Mouse (Mus musculus): ENCODE measurements at regions not wholly inside any gene's neighbourhood (a gene's known extent, or its start where the extent isn't known, plus 50 kb on each side); places are given as distances from the start of the nearest gene placed in this dataset.
"Not testable (repeated sequence)": the region's sequence is repeated elsewhere in the genome, so short reads cannot be mapped to it uniquely, and the experiment has no call there.

- no peak for DNase-seq (ENCODE audit: extremely low spot score in 1 of 2, low spot score in 2 of 2)
- no peak for TF ChIP-seq CTCF (IDR thresholded peaks at IDR 0.05)
- Histone ChIP-seq H3K4me3 (no peak overlapping the region), H3K27ac (no peak overlapping the region)
- intact Hi-C loops (cut with DNase I), result no loop called here
Measured at GRCm38 (mm10) chr3:157371509-157371908, 162.5 kb upstream of the Zranb2 start.

GRCm38 (mm10) chr3:157373333-157373732 is 160.6 kb upstream of the Zranb2 start:
- intact Hi-C loops (cut with DNase I), result no loop called here
- no peak for DNase-seq (ENCODE audit: extremely low spot score in 1 of 2, low spot score in 2 of 2)
- TF ChIP-seq CTCF (IDR thresholded peaks at IDR 0.05), result no peak
- Histone ChIP-seq H3K4me3 (no peak overlapping the region), H3K27ac (no peak overlapping the region)

- intact Hi-C loops (cut with DNase I), result no loop called here
- Histone ChIP-seq H3K4me3 (no peak overlapping the region), H3K27ac (no peak overlapping the region)
- DNase-seq (ENCODE audit: extremely low spot score in 1 of 2, low spot score in 2 of 2), result no peak
- no peak for TF ChIP-seq CTCF (IDR thresholded peaks at IDR 0.05)
Measured at GRCm38 (mm10) chr3:157374178-157374577, 159.8 kb upstream of the Zranb2 start.

- no peak overlapping the region for H3K27ac ChIP-seq
- H3K4me3 ChIP-seq, result no peak overlapping the region
- no peak for DNase-seq (ENCODE audit: extremely low spot score in 1 of 2, low spot score in 2 of 2)
- no peak for TF ChIP-seq CTCF (IDR thresholded peaks at IDR 0.05)
- intact Hi-C loops (cut with DNase I), result no loop called here
Measured at GRCm38 (mm10) chr3:157377531-157377930, 156.4 kb upstream of the Zranb2 start.

- no peak overlapping the region for H3K4me3 ChIP-seq
- no peak overlapping the region for H3K27ac ChIP-seq
- intact Hi-C loops (cut with DNase I), result no loop called here
- no peak for TF ChIP-seq CTCF (IDR thresholded peaks at IDR 0.05)
- DNase-seq (ENCODE audit: extremely low spot score in 1 of 2, low spot score in 2 of 2), result no peak
Measured at GRCm38 (mm10) chr3:157378127-157378526, 155.8 kb upstream of the Zranb2 start.

GRCm38 (mm10) chr3:157391835-157392234 is 142.1 kb upstream of the Zranb2 start:
- intact Hi-C loops (cut with DNase I), result no loop called here
- no peak overlapping the region for H3K27ac ChIP-seq
- DNase-seq (ENCODE audit: extremely low spot score in 1 of 2, low spot score in 2 of 2), result no peak
- no peak for TF ChIP-seq CTCF (IDR thresholded peaks at IDR 0.05)
- H3K4me3 ChIP-seq, result no peak overlapping the region

GRCm38 (mm10) chr3:157393903-157394302 is 140.1 kb upstream of the Zranb2 start:
- no peak for TF ChIP-seq CTCF (IDR thresholded peaks at IDR 0.05)
- no peak for DNase-seq (ENCODE audit: extremely low spot score in 1 of 2, low spot score in 2 of 2)
- H3K4me3 ChIP-seq, result no peak overlapping the region
- 0 out of 2 replicates have a peak overlapping the region, but pooled peaks have one; percentile 11 for H3K27ac ChIP-seq
- intact Hi-C loops (cut with DNase I), result no loop called here

- DNase-seq (ENCODE audit: extremely low spot score in 1 of 2, low spot score in 2 of 2), result no peak
- Histone ChIP-seq H3K27ac (no peak overlapping the region), H3K4me3 (no peak overlapping the region)
- TF ChIP-seq CTCF (IDR thresholded peaks at IDR 0.05), result no peak
- intact Hi-C loops (cut with DNase I), result no loop called here
Measured at GRCm38 (mm10) chr3:157399909-157400308, 134.1 kb upstream of the Zranb2 start.

GRCm38 (mm10) chr3:157404054-157404453 is 129.9 kb upstream of the Zranb2 start:
- no peak overlapping the region for H3K4me3 ChIP-seq
- no peak for TF ChIP-seq CTCF (IDR thresholded peaks at IDR 0.05)
- no peak for DNase-seq (ENCODE audit: extremely low spot score in 1 of 2, low spot score in 2 of 2)
- intact Hi-C loops (cut with DNase I), result no loop called here
- no peak overlapping the region for H3K27ac ChIP-seq

- H3K4me3 ChIP-seq; intact Hi-C loops (cut with DNase I); DNase-seq (ENCODE audit: extremely low spot score in 1 of 2, low spot score in 2 of 2); H3K27ac ChIP-seq: not testable (repeated sequence)
Measured at GRCm38 (mm10) chr3:157423447-157423846, 110.5 kb upstream of the Zranb2 start.

- TF ChIP-seq CTCF (IDR thresholded peaks at IDR 0.05), result no peak
- H3K4me3 ChIP-seq, result no peak overlapping the region
- intact Hi-C loops (cut with DNase I), result no loop called here
- DNase-seq (ENCODE audit: extremely low spot score in 1 of 2, low spot score in 2 of 2), result no peak
- H3K27ac ChIP-seq, result no peak overlapping the region
Measured at GRCm38 (mm10) chr3:157426720-157427119, 107.2 kb upstream of the Zranb2 start.

- H3K4me3 ChIP-seq, result no peak overlapping the region
- intact Hi-C loops (cut with DNase I), result loop anchor here (1.0 to 10.0 kb wide), 2 partner anchors 217 to 885 kb away; partner anchors contain the start of gene Negr1
- peak; percentile 41 to 43 for DNase-seq (ENCODE audit: extremely low spot score in 1 of 2, low spot score in 2 of 2)
- H3K27ac ChIP-seq, result no peak overlapping the region
- TF ChIP-seq CTCF (IDR thresholded peaks at IDR 0.05), result peak; percentile 84
Measured at GRCm38 (mm10) chr3:157449794-157450193, 84.2 kb upstream of the Zranb2 start.

GRCm38 (mm10) chr3:157471600-157471999 is 62.4 kb upstream of the Zranb2 start:
- TF ChIP-seq CTCF (IDR thresholded peaks at IDR 0.05), result no peak
- DNase-seq (ENCODE audit: extremely low spot score in 1 of 2, low spot score in 2 of 2), result no peak
- intact Hi-C loops (cut with DNase I), result no loop called here

More at GRCm38 (mm10) chr3:157471600-157471999, 62.4 kb upstream of the Zranb2 start:
- H3K4me3 ChIP-seq, result no peak overlapping the region
- H3K27ac ChIP-seq, result no peak overlapping the region

Data from left cerebral cortex, adult 2 months (tissue).